Mouse (Mus musculus): ENCODE data around the gene 2310011J03Rik.

DNA sequence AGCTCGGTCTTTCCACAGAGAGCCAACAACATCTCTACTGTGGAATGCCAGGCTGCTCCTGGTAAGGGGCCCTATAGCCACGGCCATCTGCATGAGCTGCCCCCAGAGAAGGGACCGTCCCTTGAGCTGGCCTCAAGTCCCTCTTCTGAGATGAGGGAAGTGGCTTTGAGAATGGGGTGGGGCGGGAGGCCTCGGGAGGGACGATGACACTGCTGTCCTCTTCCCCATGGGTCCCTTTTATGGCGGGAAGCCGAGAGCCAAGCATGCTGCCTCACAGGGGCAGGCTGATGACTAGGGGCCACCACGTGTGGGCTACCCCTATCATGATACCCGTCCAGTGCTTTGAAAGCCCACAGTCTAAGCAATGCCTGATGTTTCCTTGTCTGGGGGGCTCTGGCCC, 3.3 kb downstream of the 2310011J03Rik start:
- TF ChIP-seq CTCF (conservative IDR thresholded peaks at IDR 0.05; ENCODE audit: insufficient read depth, insufficient read length, low read depth, low read length): no peak
- no peak for TF ChIP-seq POLR2A (IDR thresholded peaks at IDR 0.05; ENCODE audit: low read depth, low read length)
